16 mouse cellular contexts compared by ENCODE assay signal in the genomic region with DNA sequence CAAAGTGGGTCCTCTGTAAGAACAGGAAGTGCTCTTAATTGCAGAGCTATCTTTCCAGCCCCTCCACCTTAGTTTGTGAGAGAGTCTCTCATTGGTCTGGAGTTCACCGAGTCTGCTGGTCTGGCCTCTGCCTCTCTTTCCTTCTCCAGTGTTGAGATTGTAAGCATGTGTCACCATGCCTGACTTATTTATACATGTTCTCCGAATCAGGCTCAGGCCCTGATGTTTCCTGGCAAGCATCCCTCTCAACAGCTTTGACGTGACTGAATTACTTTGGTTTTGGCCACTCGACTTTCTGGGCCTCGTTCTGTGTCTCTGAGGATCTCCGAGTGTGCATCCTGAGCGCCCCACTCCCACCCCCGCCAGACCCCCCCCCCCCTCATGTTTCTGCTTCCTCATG. TPM values are rescaled to one million over a fixed set of nuclear protein-coding genes. Genes with fewer than 3 reads are reported as not detected.
DNase-seq lines count a peak whose midpoint lies in the region; ATAC-seq lines count a peak whose summit lies in the region.
"Had no signal": no experiment of that assay in that cellular context is flagged by ENCODE, and none has a peak within 500 bp of the region (broad histone marks: within the 10 kb centered on the region; RNA-seq: fewer than 3 reads in every experiment).

No protein-coding gene starts in this region.

- no peak for ATAC-seq in cerebellum, adult (ENCODE audit: insufficient number of reproducible peaks, low FRiP score, low TSS enrichment)
- ATAC-seq in lung, embryonic 16.5 days (ENCODE audit: low read depth), result peak; percentile 62
- ATAC-seq in stomach, embryonic 16.5 days (ENCODE audit: insufficient read depth, low FRiP score), result peak; percentile 75
- ATAC-seq in erythroid progenitor cell, adult 5-6 weeks (replicated peaks; ENCODE audit: low FRiP score, poor library complexity, severe bottlenecking), result no peak

- H3K4me2 ChIP-seq in lung, embryonic 16.5 days (ENCODE audit: low read depth, low read length), result no peak overlapping the region
- no peak overlapping the region for H3K4me2 ChIP-seq in stomach, embryonic 16.5 days (ENCODE audit: low read depth, low read length)
- H3K4me2 ChIP-seq: lung, embryonic 15.5 days had no signal

- intact Hi-C loops in heart, postnatal 25 days (cut with DNase I), result no loop called here

- no peaks in the 10 kb centered on the region for H3K4me1 ChIP-seq in lung, embryonic 16.5 days (replicated peaks; ENCODE audit: control insufficient read depth, insufficient read depth, low read length)
- H3K4me1 ChIP-seq in stomach, embryonic 16.5 days (ENCODE audit: control insufficient read depth, insufficient read depth, low read length), result no peaks in the 10 kb centered on the region
- H3K4me1 ChIP-seq: heart, embryonic 10.5 days; lung, embryonic 15.5 days had no signal

- 57% methylated on average over 8 of the region's 8 CpGs for WGBS in lung, embryonic 16.5 days
- WGBS in stomach, embryonic 16.5 days, result 51% methylated on average over 8 of the region's 8 CpGs

- H3K9ac ChIP-seq in lung, embryonic 16.5 days (ENCODE audit: low read length), result no peak overlapping the region
- H3K9ac ChIP-seq in stomach, embryonic 16.5 days (ENCODE audit: low read length), result no peak overlapping the region
- H3K9ac ChIP-seq: lung, embryonic 15.5 days had no signal

- H3K9me3 ChIP-seq in lung, embryonic 16.5 days (ENCODE audit: control insufficient read depth, low read length), result no peaks in the 10 kb centered on the region
- no peaks in the 10 kb centered on the region for H3K9me3 ChIP-seq in stomach, embryonic 16.5 days (replicated peaks; ENCODE audit: control insufficient read depth, low read length)
- H3K9me3 ChIP-seq: heart, embryonic 10.5 days; lung, embryonic 15.5 days had no signal

- H3K27ac ChIP-seq in lung, embryonic 16.5 days (ENCODE audit: low read length), result no peak overlapping the region
- H3K27ac ChIP-seq in stomach, embryonic 16.5 days (ENCODE audit: low read length), result peak overlapping the region; percentile 55
- H3K27ac ChIP-seq: heart, embryonic 10.5 days; kidney, postnatal 0 days; lung, embryonic 15.5 days had no signal

- no peak overlapping the region for H3K4me3 ChIP-seq in lung, embryonic 16.5 days (ENCODE audit: low read length)
- no peak overlapping the region for H3K4me3 ChIP-seq in stomach, embryonic 16.5 days (replicated peaks; ENCODE audit: low read length)
- H3K4me3 ChIP-seq: heart, embryonic 10.5 days; lung, embryonic 15.5 days had no signal

- no peaks in the 10 kb centered on the region for H3K27me3 ChIP-seq in lung, embryonic 16.5 days (ENCODE audit: control insufficient read depth, insufficient read depth, low read depth, low read length)
- H3K27me3 ChIP-seq in stomach, embryonic 16.5 days (ENCODE audit: control insufficient read depth, insufficient read depth, low read length), result no peaks in the 10 kb centered on the region
- H3K27me3 ChIP-seq: lung, embryonic 15.5 days had no signal

- DNase-seq in cerebellum, postnatal 25 days, result peak; percentile 21 to 39
- DNase-seq in heart, adult 18-20 months, result peak; percentile 45 to 50
- DNase-seq in heart, postnatal 25 days (ENCODE audit: low spot score), result no peak
- DNase-seq in lung, postnatal 14 days, result no peak
- DNase-seq: adrenal gland, adult 2 months; cerebellum, adult 11 months; left cerebral cortex, postnatal 4 days; right cerebral cortex, adult 18-20 months; thymus, postnatal 14 days had no signal

- no peaks in the 10 kb centered on the region for H3K36me3 ChIP-seq in lung, embryonic 16.5 days (ENCODE audit: control insufficient read depth, insufficient read depth, low read length)
- no peaks in the 10 kb centered on the region for H3K36me3 ChIP-seq in stomach, embryonic 16.5 days (ENCODE audit: control insufficient read depth, insufficient read depth, low read length)
- H3K36me3 ChIP-seq: heart, embryonic 10.5 days; lung, embryonic 15.5 days had no signal

RNA-seq across cellular contexts. Expression of gene Rab30, which starts 55.4 kb away (rescaled TPM):
- total RNA-seq in heart, adult 18-20 months (2021), result 10 to 100 TPM; 22.0 to 23.3 TPM
- 10 to 100 TPM; 14.8 to 17.7 TPM for total RNA-seq in heart, postnatal 25 days (2021)
- polyA plus RNA-seq in lung, embryonic 16.5 days (2015; fragmentation: Nextera tagmentation; extraction: Ambion mirVana), result 5.0 and 5.6 TPM in 2 replicates
- 20.9 and 24.1 TPM in 2 replicates for polyA plus RNA-seq in stomach, embryonic 16.5 days (2015; fragmentation: Nextera tagmentation; extraction: Ambion mirVana)
- 23.9 and 52.3 TPM in 2 replicates for total RNA-seq in erythroid progenitor cell, adult 5-6 weeks (2015; ENCODE audit: low replicate concordance)
- 9.2 and 14.6 TPM in 2 replicates for total RNA-seq in erythroid progenitor cell, adult 5-6 weeks (2017; ENCODE audit: low replicate concordance)

Comparison
In these comparisons a context has a peak if more than half of its experiments do, and no peak if none do; other contexts are left out.
1. DNase-seq: peak in cerebellum, postnatal 25 days (2 of 2) and heart, adult 18-20 months (2 of 2); none in heart, postnatal 25 days (single experiment) and lung, postnatal 14 days (single experiment).
2. ATAC-seq: peak in lung, embryonic 16.5 days (single experiment) and stomach, embryonic 16.5 days (single experiment); none in cerebellum, adult (single experiment) and erythroid progenitor cell, adult 5-6 weeks (single experiment).